Mouse (Mus musculus) liver, postnatal 0 days (tissue): Measurements from ENCODE around the gene Il4.

Experiments used
- CTCF ChIP-seq: sonication (generic); IDR thresholded peaks from 2 replicates; pipeline ENCODE4 v1.5.1; 2016; ENCODE audit warnings: antibody characterized with exemption, low read depth
- EP300 ChIP-seq: IDR thresholded peaks from 2 replicates; pipeline ENCODE4 v1.6.1; 2016; ENCODE audit warnings: antibody characterized with exemption, low read depth, mild to moderate bottlenecking

DNA sequence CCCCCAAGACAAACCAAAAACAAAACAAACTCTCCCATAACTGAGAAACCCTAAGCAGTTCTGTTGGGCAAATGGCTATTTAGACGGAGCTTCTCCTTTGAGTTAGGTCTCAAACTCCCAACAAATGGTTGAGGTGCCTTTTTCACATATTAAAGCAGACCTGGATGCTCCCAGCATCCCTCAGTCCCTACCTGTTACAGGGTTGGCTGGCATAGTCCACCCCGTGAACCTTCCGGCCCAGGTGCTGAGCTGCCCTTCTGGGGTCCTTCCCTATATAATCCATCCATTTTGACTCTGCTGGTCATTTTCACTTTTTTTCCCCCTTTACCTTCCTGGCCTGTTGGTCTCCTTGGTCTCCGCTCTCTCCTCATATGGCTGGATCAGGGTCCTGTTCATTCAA is 51.8 kb downstream of the Il4 start:
- TF ChIP-seq CTCF (no peak), EP300 (no peak)
